Mouse (Mus musculus) limb, embryonic 13.5 days (tissue): ENCODE measurements at regions not wholly inside any gene's neighbourhood (a gene's known extent, or its start where the extent isn't known, plus 50 kb on each side); places are given as distances from the start of the nearest gene placed in this dataset.
A peak's percentile ranks its signal among the peaks of the same experiment; 100 is the strongest.

Experiments
- ATAC-seq: fragments of 200-750 bp; cut with Nextera tagmentation; 2 replicates; pipeline ENCODE4 v1.8.0; 2017; ENCODE audit warnings: low read depth, moderate number of reproducible peaks, moderate TSS enrichment; ENCODE audit not compliant: low FRiP score
- H3K27ac ChIP-seq: fragments of 300-500 bp; sonication (generic); 2 replicates; pipeline ENCODE4 v1.5.1; 2015; ENCODE audit warnings: inconsistent platforms, mild to moderate bottlenecking, moderate library complexity
- H3K27me3 ChIP-seq: fragments of 300-500 bp; sonication (generic); 2 replicates; pipeline ENCODE4 v1.6.1; 2015; ENCODE audit warnings: mild to moderate bottlenecking, inconsistent platforms
- H3K36me3 ChIP-seq: fragments of 300-500 bp; sonication (generic); 2 replicates; pipeline ENCODE4 v1.6.1; 2015; ENCODE audit warnings: inconsistent platforms, mild to moderate bottlenecking, moderate library complexity
- H3K4me1 ChIP-seq: fragments of 300-500 bp; sonication (generic); 2 replicates; pipeline ENCODE4 v1.6.1; 2015; ENCODE audit warnings: inconsistent platforms
- H3K4me2 ChIP-seq: fragments of 300-500 bp; sonication (generic); replicated peaks from 2 replicates; pipeline ENCODE4 v1.6.1; 2015; ENCODE audit warnings: inconsistent platforms, mild to moderate bottlenecking, moderate library complexity
- H3K4me3 ChIP-seq: fragments of 300-500 bp; sonication (generic); 2 replicates; pipeline ENCODE4 v1.5.1; 2015; ENCODE audit warnings: moderate library complexity, mild to moderate bottlenecking, inconsistent platforms
- H3K9ac ChIP-seq: fragments of 300-500 bp; sonication (generic); 2 replicates; pipeline ENCODE4 v1.6.1; 2015; ENCODE audit warnings: mild to moderate bottlenecking, inconsistent platforms
- H3K9me3 ChIP-seq: fragments of 300-500 bp; sonication (generic); 2 replicates; pipeline ENCODE4 v1.6.1; 2016; ENCODE audit warnings: inconsistent platforms
- WGBS: fragments of 180-500 bp; shearing (Covaris S2); methylation state at CpG from one replicate; pipeline ENCODE4 v1.1.7; 2015; 5-methylcytosine and 5-hydroxymethylcytosine counted together

- 51% methylated on average over 2 of the region's 2 CpGs for WGBS
- Histone ChIP-seq H3K4me3 (no peak overlapping the region), H3K9ac (no peak overlapping the region), H3K4me2 (no peak overlapping the region), H3K4me1 (peaks cover 11% of the 10 kb centered on the region), H3K27ac (no peak overlapping the region), H3K9me3 (no peaks in the 10 kb centered on the region), H3K27me3 (peaks cover 11% of the 10 kb centered on the region), H3K36me3 (no peaks in the 10 kb centered on the region)
- ATAC-seq, result no peak
Observed at GRCm38 (mm10) chr12:77674352-77674751, 436.4 kb downstream of the Fut8 start.

GRCm38 (mm10) chr12:77674755-77675154, 436.8 kb downstream of the Fut8 start:
- no peaks in the 10 kb centered on the region for H3K9me3 ChIP-seq
- WGBS, result 74% methylated on average over 5 of the region's 5 CpGs
- H3K4me2 ChIP-seq, result no peak overlapping the region
- H3K4me1 ChIP-seq, result peaks cover 11% of the 10 kb centered on the region
- no peak overlapping the region for H3K27ac ChIP-seq
- ATAC-seq, result no peak
- H3K4me3 ChIP-seq, result no peak overlapping the region
- peaks cover 11% of the 10 kb centered on the region for H3K27me3 ChIP-seq
- no peaks in the 10 kb centered on the region for H3K36me3 ChIP-seq
- no peak overlapping the region for H3K9ac ChIP-seq

GRCm38 (mm10) chr12:77678040-77678439, 440.1 kb downstream of the Fut8 start:
- Histone ChIP-seq H3K36me3 (no peaks in the 10 kb centered on the region), H3K27me3 (no peaks in the 10 kb centered on the region), H3K27ac (no peak overlapping the region), H3K9me3 (no peaks in the 10 kb centered on the region), H3K4me3 (no peak overlapping the region), H3K4me1 (peaks cover 7% of the 10 kb centered on the region), H3K4me2 (no peak overlapping the region), H3K9ac (no peak overlapping the region)
- WGBS, result 22% methylated on average over 5 of the region's 5 CpGs
- ATAC-seq, result no peak

GRCm38 (mm10) chr12:77694101-77694500, 456.2 kb downstream of the Fut8 start:
- H3K4me1 ChIP-seq, result peaks cover 16% of the 10 kb centered on the region
- no peak overlapping the region for H3K27ac ChIP-seq
- no peaks in the 10 kb centered on the region for H3K36me3 ChIP-seq
- H3K9ac ChIP-seq, result no peak overlapping the region
- no peaks in the 10 kb centered on the region for H3K9me3 ChIP-seq
- 18% methylated on average over 6 of the region's 6 CpGs for WGBS
- no peak overlapping the region; the same call in 1 of the 2 replicates for H3K4me2 ChIP-seq
- peak; percentile 81 for ATAC-seq
- H3K27me3 ChIP-seq, result peaks cover 21% of the 10 kb centered on the region
- H3K4me3 ChIP-seq, result no peak overlapping the region

- no peak for ATAC-seq
- 81% methylated on average over 8 of the region's 8 CpGs for WGBS
Observed at GRCm38 (mm10) chr12:77696039-77696631, 458.2 kb downstream of the Fut8 start.

GRCm38 (mm10) chr12:77696662-77697061, 458.7 kb downstream of the Fut8 start:
- WGBS, result 89% methylated on average over 4 of the region's 4 CpGs
- H3K27ac ChIP-seq, result no peak overlapping the region
- peaks cover 16% of the 10 kb centered on the region for H3K27me3 ChIP-seq
- H3K4me1 ChIP-seq, result peaks cover 20% of the 10 kb centered on the region
- H3K9ac ChIP-seq, result no peak overlapping the region
- no peak overlapping the region for H3K4me3 ChIP-seq
- H3K36me3 ChIP-seq, result no peaks in the 10 kb centered on the region
- no peaks in the 10 kb centered on the region for H3K9me3 ChIP-seq
- no peak overlapping the region for H3K4me2 ChIP-seq
- no peak for ATAC-seq

More at GRCm38 (mm10) chr12:77696039-77696631, 458.2 kb downstream of the Fut8 start:
- no peak overlapping the region for H3K9ac ChIP-seq
- no peaks in the 10 kb centered on the region for H3K36me3 ChIP-seq
- no peak overlapping the region for H3K4me2 ChIP-seq
- H3K4me1 ChIP-seq, result peaks cover 20% of the 10 kb centered on the region
- H3K27ac ChIP-seq, result no peak overlapping the region
- no peaks in the 10 kb centered on the region for H3K9me3 ChIP-seq
- no peak overlapping the region for H3K4me3 ChIP-seq
- H3K27me3 ChIP-seq, result peaks cover 16% of the 10 kb centered on the region

- Histone ChIP-seq H3K4me3 (no peak overlapping the region), H3K27me3 (peaks cover 16% of the 10 kb centered on the region), H3K4me1 (peaks cover 20% of the 10 kb centered on the region), H3K27ac (no peak overlapping the region), H3K9me3 (no peaks in the 10 kb centered on the region), H3K36me3 (no peaks in the 10 kb centered on the region), H3K9ac (no peak overlapping the region), H3K4me2 (no peak overlapping the region)
- ATAC-seq, result no peak
- WGBS, result 79% methylated on average over 7 of the region's 7 CpGs
Observed at GRCm38 (mm10) chr12:77698088-77698487, 460.2 kb downstream of the Fut8 start.

- peaks cover 7% of the 10 kb centered on the region for H3K4me1 ChIP-seq
- WGBS, result 36% methylated on average over 2 of the region's 2 CpGs
- no peak overlapping the region for H3K4me3 ChIP-seq
- no peak overlapping the region for H3K27ac ChIP-seq
- H3K9me3 ChIP-seq, result no peaks in the 10 kb centered on the region
- no peak overlapping the region for H3K9ac ChIP-seq
- no peaks in the 10 kb centered on the region for H3K36me3 ChIP-seq
- H3K4me2 ChIP-seq, result no peak overlapping the region
- peaks cover 16% of the 10 kb centered on the region for H3K27me3 ChIP-seq
- no peak for ATAC-seq
Observed at GRCm38 (mm10) chr12:77699896-77700605, 462.1 kb downstream of the Fut8 start.

- peaks cover 4% of the 10 kb centered on the region; the same call in 1 of the 2 replicates for H3K4me1 ChIP-seq
- no peaks in the 10 kb centered on the region for H3K27me3 ChIP-seq
- 76% methylated on average over 7 of the region's 7 CpGs for WGBS
Observed at GRCm38 (mm10) chr12:77715506-77715905, 477.6 kb downstream of the Fut8 start.

GRCm38 (mm10) chr12:77715979-77716378, 478.1 kb downstream of the Fut8 start:
- no peaks in the 10 kb centered on the region for H3K36me3 ChIP-seq
- no peak for ATAC-seq
- H3K4me1 ChIP-seq, result peaks cover 4% of the 10 kb centered on the region; the same call in 1 of the 2 replicates
- H3K9ac ChIP-seq, result no peak overlapping the region
- WGBS, result 15% methylated on average over 2 of the region's 2 CpGs
- no peak overlapping the region for H3K4me3 ChIP-seq
- H3K9me3 ChIP-seq, result no peaks in the 10 kb centered on the region
- H3K27me3 ChIP-seq, result no peaks in the 10 kb centered on the region
- H3K4me2 ChIP-seq, result no peak overlapping the region
- H3K27ac ChIP-seq, result no peak overlapping the region

More at GRCm38 (mm10) chr12:77715506-77715905, 477.6 kb downstream of the Fut8 start:
- Histone ChIP-seq H3K9ac (no peak overlapping the region), H3K4me2 (no peak overlapping the region), H3K27ac (no peak overlapping the region), H3K4me3 (no peak overlapping the region), H3K36me3 (no peaks in the 10 kb centered on the region), H3K9me3 (no peaks in the 10 kb centered on the region)
- ATAC-seq, result no peak

- no peak for ATAC-seq
Observed at GRCm38 (mm10) chr12:77727766-77728165, 466.3 kb upstream of the Gm6657 start.

GRCm38 (mm10) chr12:77739047-77739760, 454.8 kb upstream of the Gm6657 start:
- Histone ChIP-seq H3K27ac (no peak overlapping the region), H3K9ac (no peak overlapping the region), H3K36me3 (no peaks in the 10 kb centered on the region), H3K4me2 (no peak overlapping the region), H3K4me3 (no peak overlapping the region), H3K9me3 (no peaks in the 10 kb centered on the region), H3K27me3 (no peaks in the 10 kb centered on the region), H3K4me1 (peaks cover 6% of the 10 kb centered on the region; the same call in 1 of the 2 replicates)
- ATAC-seq, result no peak
- 37% methylated on average over 6 of the region's 6 CpGs for WGBS

More at GRCm38 (mm10) chr12:77727766-77728165, 466.3 kb upstream of the Gm6657 start:
- WGBS, result 82% methylated on average over 4 of the region's 4 CpGs
- no peaks in the 10 kb centered on the region for H3K9me3 ChIP-seq
- no peaks in the 10 kb centered on the region for H3K4me1 ChIP-seq
- H3K9ac ChIP-seq, result no peak overlapping the region
- H3K27ac ChIP-seq, result no peak overlapping the region
- H3K4me3 ChIP-seq, result no peak overlapping the region
- no peak overlapping the region for H3K4me2 ChIP-seq
- H3K27me3 ChIP-seq, result no peaks in the 10 kb centered on the region
- H3K36me3 ChIP-seq, result no peaks in the 10 kb centered on the region
